Mouse (Mus musculus) midbrain, embryonic 16.5 days (tissue): Measurements from ENCODE around the gene Rac2. TPM values are rescaled to one million over a fixed set of nuclear protein-coding genes. Genes with fewer than 3 reads are reported as not detected.

Experiments
- ATAC-seq: fragments of 200-750 bp; cut with Nextera tagmentation; 2 replicates; pipeline ENCODE4 v1.8.0; 2017; ENCODE audit warnings: moderate TSS enrichment
- H3K27ac ChIP-seq: fragments of 300-500 bp; sonication (generic); 2 replicates; pipeline ENCODE4 v1.5.1; 2014; ENCODE audit warnings: mild to moderate bottlenecking, low read length, mixed read lengths
- H3K27me3 ChIP-seq: fragments of 300-500 bp; sonication (generic); 2 replicates; pipeline ENCODE4 v1.6.1; 2014; ENCODE audit warnings: low read depth, low read length, mixed read lengths; ENCODE audit not compliant: control insufficient read depth, insufficient read depth
- H3K36me3 ChIP-seq: fragments of 300-500 bp; sonication (generic); 2 replicates; pipeline ENCODE4 v1.6.1; 2014; ENCODE audit warnings: mild to moderate bottlenecking, low read length, moderate library complexity, mixed read lengths; ENCODE audit not compliant: control insufficient read depth, insufficient read depth
- H3K4me1 ChIP-seq: fragments of 300-500 bp; sonication (generic); 2 replicates; pipeline ENCODE4 v1.6.1; 2014; ENCODE audit warnings: mild to moderate bottlenecking, low read length, mixed read lengths; ENCODE audit not compliant: control insufficient read depth, insufficient read depth
- H3K4me2 ChIP-seq: fragments of 300-500 bp; sonication (generic); 2 replicates; pipeline ENCODE4 v1.6.1; 2014; ENCODE audit warnings: mild to moderate bottlenecking, low read length, mixed read lengths
- H3K4me3 ChIP-seq: fragments of 300-500 bp; sonication (generic); 2 replicates; pipeline ENCODE4 v1.5.1; 2014; ENCODE audit warnings: low read depth, mild to moderate bottlenecking, low read length, moderate library complexity, mixed read lengths
- H3K9ac ChIP-seq: fragments of 300-500 bp; sonication (generic); 2 replicates; pipeline ENCODE4 v1.6.1; 2014; ENCODE audit warnings: low read depth, low read length, mixed read lengths
- H3K9me3 ChIP-seq: fragments of 300-500 bp; sonication (generic); replicated peaks from 2 replicates; pipeline ENCODE4 v1.6.1; 2014; ENCODE audit warnings: mild to moderate bottlenecking, low read length, mixed read lengths; ENCODE audit not compliant: control insufficient read depth, poor library complexity, severe bottlenecking
- WGBS: fragments of 180-500 bp; shearing (Covaris S2); extraction: QIAGEN DNeasy Blood & Tissue Kit; methylation state at CpG from one replicate; pipeline ENCODE4 v1.1.7; 2014; 5-methylcytosine and 5-hydroxymethylcytosine counted together
- polyA plus RNA-seq: library from polyadenylated mRNA; unstranded; fragments of >200 nt; fragmentation: Nextera tagmentation; extraction: Ambion mirVana; gene quantifications from 2 replicates; pipeline ENCODE4 v1.2.1, GENCODE M21; 2015

Gene Rac2
- polyA plus RNA-seq, 1 experiment from 2014 or later: 2.3 TPM

- WGBS: 85% methylated on average over 13 of the region's 13 CpGs
Observed at GRCm38 (mm10) chr15:78599529-78600193, 27.1 kb upstream of the Rac2 start.

GRCm38 (mm10) chr15:78599124-78599523 lies 26.5 kb upstream of the Rac2 start:
- no peak for ATAC-seq
- Histone ChIP-seq H3K4me3 (no peak overlapping the region), H3K4me2 (no peak overlapping the region), H3K27me3 (no peaks in the 10 kb centered on the region), H3K36me3 (no peaks in the 10 kb centered on the region), H3K9me3 (no peaks in the 10 kb centered on the region), H3K4me1 (no peaks in the 10 kb centered on the region), H3K9ac (no peak overlapping the region), H3K27ac (no peak overlapping the region)
- WGBS: 93% methylated on average over 6 of the region's 6 CpGs

More at GRCm38 (mm10) chr15:78599529-78600193, 27.1 kb upstream of the Rac2 start:
- Histone ChIP-seq H3K27ac (no peak overlapping the region), H3K9ac (no peak overlapping the region), H3K4me2 (no peak overlapping the region), H3K4me3 (no peak overlapping the region), H3K27me3 (no peaks in the 10 kb centered on the region), H3K4me1 (no peaks in the 10 kb centered on the region), H3K9me3 (no peaks in the 10 kb centered on the region), H3K36me3 (no peaks in the 10 kb centered on the region)
- ATAC-seq: no peak

DNA sequence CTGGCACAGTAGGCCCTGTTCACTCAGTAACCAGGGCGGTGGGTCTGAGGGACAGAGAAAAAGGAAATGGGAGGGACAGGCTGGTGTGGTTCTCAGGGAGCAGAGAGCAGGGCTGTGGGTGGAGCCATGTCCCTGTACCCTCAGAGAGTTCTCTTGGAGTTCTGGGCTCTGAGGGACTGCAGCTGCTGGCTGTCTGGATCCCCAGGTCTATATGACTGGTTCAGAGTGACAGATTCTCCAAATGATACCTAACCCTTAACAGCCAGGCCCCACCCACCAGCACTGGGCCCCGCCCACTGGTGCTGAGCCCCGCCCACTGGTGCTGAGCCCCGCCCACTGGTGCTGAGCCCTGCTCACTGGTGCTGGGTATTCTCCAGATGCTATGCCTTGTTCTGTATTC lies 25.1 kb upstream of the Rac2 start:
- H3K4me3 ChIP-seq: no peak overlapping the region
- WGBS: 71% methylated on average over 4 of the region's 4 CpGs
- no peak overlapping the region for H3K4me2 ChIP-seq
- H3K27me3 ChIP-seq: no peaks in the 10 kb centered on the region
- no peaks in the 10 kb centered on the region for H3K4me1 ChIP-seq
- no peaks in the 10 kb centered on the region for H3K36me3 ChIP-seq
- no peak overlapping the region for H3K9ac ChIP-seq
- H3K9me3 ChIP-seq: no peaks in the 10 kb centered on the region
- no peak for ATAC-seq
- H3K27ac ChIP-seq: no peak overlapping the region

DNA sequence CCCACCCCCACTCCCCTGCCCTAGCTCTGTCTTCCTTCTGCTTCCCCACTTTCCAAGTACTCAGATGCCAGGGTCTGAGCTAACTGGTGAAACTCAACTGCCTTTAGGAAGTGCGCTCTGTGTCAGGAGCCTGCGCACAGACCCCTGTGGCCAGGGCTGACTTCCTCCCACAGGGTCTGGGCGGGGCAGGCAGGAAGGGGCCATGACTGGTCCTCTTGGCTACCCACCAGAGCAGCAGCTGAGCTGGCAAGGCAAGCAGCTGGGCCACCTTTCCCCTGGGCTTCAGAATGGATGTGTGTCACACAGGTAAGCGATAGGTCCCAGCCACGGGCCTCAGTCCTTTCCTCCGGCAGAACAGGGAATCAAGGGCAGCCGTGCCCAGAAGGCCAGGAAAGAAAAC lies 24.3 kb upstream of the Rac2 start, which contains the start of gene Cyth4:
Gene Cyth4 (plus strand): TSS at position 134 of the 400 bp plus-strand sequence.
- H3K4me1 ChIP-seq: no peaks in the 10 kb centered on the region
- no peak for ATAC-seq
- H3K27ac ChIP-seq: no peak within 1 kb of the TSS
- no peaks in the 10 kb centered on the region for H3K9me3 ChIP-seq
- no peak within 1 kb of the TSS for H3K4me2 ChIP-seq
- H3K4me3 ChIP-seq: no peak within 1 kb of the TSS
- WGBS: 74% methylated on average over 7 of the region's 7 CpGs
- H3K27me3 ChIP-seq: no peaks in the 10 kb centered on the region
- H3K9ac ChIP-seq: no peak within 1 kb of the TSS
- H3K36me3 ChIP-seq: no peaks in the 10 kb centered on the region

- H3K4me3 ChIP-seq: no peak overlapping the region
- 85% methylated on average over 6 of the region's 6 CpGs for WGBS
- H3K36me3 ChIP-seq: no peaks in the 10 kb centered on the region
- no peak overlapping the region for H3K4me2 ChIP-seq
- no peaks in the 10 kb centered on the region for H3K4me1 ChIP-seq
- H3K27me3 ChIP-seq: no peaks in the 10 kb centered on the region
- no peak overlapping the region for H3K27ac ChIP-seq
- ATAC-seq: no peak
- H3K9ac ChIP-seq: no peak overlapping the region
- H3K9me3 ChIP-seq: no peaks in the 10 kb centered on the region
Observed at GRCm38 (mm10) chr15:78596504-78596903, 23.9 kb upstream of the Rac2 start.

DNA sequence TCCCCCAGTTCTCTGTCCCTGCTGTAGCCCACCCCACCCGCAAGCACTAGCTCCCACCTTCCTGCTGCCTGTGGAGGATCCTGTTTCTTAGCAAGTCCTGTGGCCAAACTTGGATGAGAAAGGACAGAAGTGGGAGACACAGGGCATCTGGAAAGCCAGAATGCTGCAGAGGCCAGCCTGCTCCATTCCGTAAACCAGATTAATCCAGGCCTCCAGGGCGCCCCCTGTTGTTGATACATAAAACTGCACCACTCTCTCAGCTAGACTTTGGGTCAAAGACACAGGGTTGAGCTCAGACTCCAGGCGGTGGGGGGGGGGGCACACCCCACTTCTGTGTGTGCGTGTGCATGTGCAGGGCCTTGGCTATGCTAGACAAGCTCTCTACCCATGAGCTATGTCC lies 22.9 kb upstream of the Rac2 start:
- no peaks in the 10 kb centered on the region for H3K9me3 ChIP-seq
- no peak overlapping the region for H3K4me2 ChIP-seq
- ATAC-seq: no peak
- no peaks in the 10 kb centered on the region for H3K36me3 ChIP-seq
- 79% methylated on average over 5 of the region's 5 CpGs for WGBS
- no peak overlapping the region for H3K4me3 ChIP-seq
- no peak overlapping the region for H3K27ac ChIP-seq
- H3K27me3 ChIP-seq: no peaks in the 10 kb centered on the region
- H3K9ac ChIP-seq: no peak overlapping the region
- no peaks in the 10 kb centered on the region for H3K4me1 ChIP-seq

DNA sequence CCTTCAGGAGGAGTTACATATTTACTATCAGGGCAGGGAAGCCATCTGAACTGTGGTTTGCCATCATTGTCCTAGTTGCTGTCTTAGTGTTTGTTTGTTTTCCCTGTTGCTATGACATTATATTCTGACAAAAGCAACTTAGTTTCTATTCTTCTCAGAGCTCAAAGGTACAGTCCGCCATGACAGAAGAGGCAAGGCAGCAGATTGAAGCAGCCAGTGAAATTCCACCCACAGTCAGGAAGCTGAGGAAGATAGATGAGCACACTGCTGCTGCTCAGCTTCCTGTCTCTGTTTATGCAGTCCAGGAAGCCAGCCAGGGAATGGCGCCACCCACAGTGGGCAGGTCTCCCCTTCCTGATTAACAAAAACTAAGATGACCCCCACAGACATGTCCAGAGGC lies 22.2 kb upstream of the Rac2 start:
- no peak overlapping the region for H3K4me2 ChIP-seq
- H3K4me1 ChIP-seq: no peaks in the 10 kb centered on the region
- no peak overlapping the region for H3K27ac ChIP-seq
- no peak overlapping the region for H3K9ac ChIP-seq
- ATAC-seq: no peak
- H3K4me3 ChIP-seq: no peak overlapping the region
- no peaks in the 10 kb centered on the region for H3K9me3 ChIP-seq
- no peaks in the 10 kb centered on the region for H3K36me3 ChIP-seq
- no peaks in the 10 kb centered on the region for H3K27me3 ChIP-seq
- WGBS: 86% methylated on average over 2 of the region's 2 CpGs

- no peaks in the 10 kb centered on the region for H3K9me3 ChIP-seq
- no peak overlapping the region for H3K4me2 ChIP-seq
- H3K9ac ChIP-seq: no peak overlapping the region
- H3K4me1 ChIP-seq: no peaks in the 10 kb centered on the region
- H3K27me3 ChIP-seq: no peaks in the 10 kb centered on the region
- no peak overlapping the region for H3K4me3 ChIP-seq
- no peak for ATAC-seq
- no peak overlapping the region for H3K27ac ChIP-seq
- H3K36me3 ChIP-seq: no peaks in the 10 kb centered on the region
- WGBS: 87% methylated on average over 7 of the region's 7 CpGs
Observed at GRCm38 (mm10) chr15:78593896-78594425, 21.4 kb upstream of the Rac2 start.

- H3K4me3 ChIP-seq: no peak overlapping the region
- H3K9ac ChIP-seq: no peak overlapping the region
- no peak overlapping the region for H3K4me2 ChIP-seq
- WGBS: 77% methylated on average over 14 of the region's 14 CpGs
- no peaks in the 10 kb centered on the region for H3K36me3 ChIP-seq
- H3K27me3 ChIP-seq: no peaks in the 10 kb centered on the region
- no peaks in the 10 kb centered on the region for H3K4me1 ChIP-seq
- no peak overlapping the region for H3K27ac ChIP-seq
- H3K9me3 ChIP-seq: no peaks in the 10 kb centered on the region
- ATAC-seq: no peak
Observed at GRCm38 (mm10) chr15:78592452-78592968, 19.9 kb upstream of the Rac2 start.
